Mouse (Mus musculus): Measurements from ENCODE around the gene Traf3ip1.

Gene Traf3ip1

DNA sequence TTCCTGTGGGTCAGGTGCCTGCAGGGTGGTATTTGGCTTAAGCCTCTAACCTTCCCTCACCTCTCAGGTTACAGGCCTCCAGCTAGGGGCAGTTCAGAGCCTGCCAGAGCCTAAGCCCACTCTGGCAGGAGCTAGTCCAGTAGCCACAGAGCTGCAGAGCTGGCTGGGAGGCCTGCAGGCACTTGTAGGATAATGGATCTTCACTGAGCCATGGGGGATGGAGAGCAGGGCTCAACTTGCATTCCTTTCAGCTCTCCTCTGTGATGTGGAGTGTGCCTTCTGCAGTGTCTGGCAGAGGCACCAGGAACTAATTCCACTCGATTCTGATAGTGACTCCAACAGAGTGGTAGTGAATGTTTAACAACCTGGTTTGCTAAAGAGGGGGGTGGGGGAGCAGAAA, 29.2 kb upstream of the Traf3ip1 start:
- 42% methylated on average over 1 of the region's 1 CpGs for WGBS

DNA sequence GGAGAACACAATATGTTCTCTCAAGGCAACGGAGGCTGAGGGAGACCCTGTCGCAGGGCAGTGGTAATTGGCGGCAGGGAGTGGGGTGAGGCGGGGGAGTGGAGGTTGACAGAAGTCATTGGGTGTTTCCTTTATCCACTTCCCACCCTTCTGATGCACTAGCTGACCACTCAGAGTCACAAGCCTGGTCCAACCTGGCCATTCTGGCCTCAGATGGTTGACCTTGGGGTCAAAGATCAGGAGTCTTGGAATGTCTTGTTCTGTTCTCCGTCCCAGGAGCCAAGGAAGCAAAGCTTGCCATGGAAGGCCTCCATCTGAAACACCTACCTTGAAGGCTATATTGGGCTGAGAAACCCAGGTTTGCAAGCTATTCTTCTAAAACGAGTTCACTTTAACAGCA, 28.3 kb upstream of the Traf3ip1 start:
- 92% methylated on average over 6 of the region's 6 CpGs for WGBS

- 84% methylated on average over 4 of the region's 4 CpGs for WGBS
Observed at GRCm38 (mm10) chr1:91469888-91470419, 24.5 kb upstream of the Traf3ip1 start.

DNA sequence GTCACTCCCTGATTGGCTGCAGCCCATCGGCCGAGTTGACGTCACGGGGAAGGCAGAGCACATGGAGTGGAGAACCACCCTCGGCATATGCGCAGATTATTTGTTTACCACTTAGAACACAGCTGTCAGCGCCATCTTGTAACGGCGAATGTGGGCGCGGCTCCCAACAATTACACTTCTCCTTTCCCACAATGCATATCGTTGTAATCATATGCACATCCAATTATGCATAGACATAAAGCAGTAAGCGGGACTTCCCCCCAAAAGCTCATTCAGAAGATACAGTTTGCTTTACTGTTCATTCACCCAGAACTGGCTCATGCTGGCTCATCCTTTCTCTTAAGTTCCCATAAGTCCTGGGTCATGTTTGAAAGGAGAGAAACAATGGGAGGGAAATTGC, 16.3 kb upstream of the Traf3ip1 start:
- 96% methylated on average over 13 of the region's 13 CpGs for WGBS

GRCm38 (mm10) chr1:91478958-91479357, 15.5 kb upstream of the Traf3ip1 start:
- 97% methylated on average over 1 of the region's 1 CpGs for WGBS

GRCm38 (mm10) chr1:91482616-91483211, 11.7 kb upstream of the Traf3ip1 start:
- 57% methylated on average over 7 of the region's 7 CpGs for WGBS

GRCm38 (mm10) chr1:91483304-91484010, 11.0 kb upstream of the Traf3ip1 start:
- 58% methylated on average over 10 of the region's 10 CpGs for WGBS

- WGBS = 69% methylated on average over 5 of the region's 5 CpGs
Observed at GRCm38 (mm10) chr1:91484011-91484346, 10.5 kb upstream of the Traf3ip1 start.

- WGBS = 80% methylated on average over 3 of the region's 3 CpGs
Observed at GRCm38 (mm10) chr1:91485422-91485821, 9.0 kb upstream of the Traf3ip1 start.

- WGBS = 89% methylated on average over 3 of the region's 3 CpGs
Observed at GRCm38 (mm10) chr1:91486165-91486564, 8.3 kb upstream of the Traf3ip1 start.

DNA sequence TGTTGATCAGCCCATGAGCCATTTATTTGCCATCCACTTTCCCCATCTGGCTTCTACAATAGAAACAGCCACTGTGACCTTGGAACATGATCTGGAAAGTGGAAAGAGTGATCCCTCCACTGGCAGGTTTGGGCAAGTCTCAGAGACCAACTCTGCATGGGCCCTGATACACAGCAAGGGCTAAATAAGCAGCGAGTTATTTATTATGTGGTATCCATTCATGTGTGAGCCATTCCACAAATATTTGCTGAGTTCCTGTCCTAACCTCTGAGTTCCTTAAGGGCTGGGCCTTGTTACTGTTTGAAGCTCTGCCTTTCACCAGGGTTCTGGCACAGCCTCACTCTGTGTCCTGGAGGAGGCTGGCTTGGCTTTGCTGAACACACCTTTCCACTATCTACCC, 4.1 kb upstream of the Traf3ip1 start:
- WGBS = 82% methylated on average over 1 of the region's 1 CpGs

GRCm38 (mm10) chr1:91492740-91493139, 1.7 kb upstream of the Traf3ip1 start:
- WGBS = 35% methylated on average over 2 of the region's 2 CpGs

GRCm38 (mm10) chr1:91493938-91494337, 509 bp upstream of the Traf3ip1 start:
- WGBS = 49% methylated on average over 3 of the region's 3 CpGs

GRCm38 (mm10) chr1:91495321-91495720, 874 bp downstream of the Traf3ip1 start:
- WGBS = 52% methylated on average over 5 of the region's 5 CpGs

- 90% methylated on average over 6 of the region's 6 CpGs for WGBS
Observed at GRCm38 (mm10) chr1:91498579-91498978, 4.1 kb downstream of the Traf3ip1 start.

DNA sequence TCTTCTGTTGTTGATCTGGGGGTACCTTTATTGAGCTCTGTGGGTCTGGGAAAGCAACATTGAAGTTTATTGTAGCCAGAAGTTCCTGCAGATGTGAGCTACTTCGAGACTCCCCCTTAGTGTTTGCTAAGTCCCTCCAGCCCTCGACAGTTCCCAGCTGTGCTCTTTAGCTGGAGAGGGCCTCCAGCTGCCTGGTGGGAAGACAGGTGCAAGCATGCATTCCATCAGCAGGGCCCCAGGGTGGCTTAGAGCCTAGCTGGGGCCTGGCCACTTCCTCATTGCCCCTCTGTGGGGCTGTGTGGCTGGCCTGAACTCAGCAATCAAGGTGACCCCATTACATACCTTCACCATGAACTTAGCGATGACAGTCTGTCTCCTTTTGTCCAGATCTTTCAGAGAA, 10.2 kb downstream of the Traf3ip1 start:
- WGBS = 71% methylated on average over 3 of the region's 3 CpGs

DNA sequence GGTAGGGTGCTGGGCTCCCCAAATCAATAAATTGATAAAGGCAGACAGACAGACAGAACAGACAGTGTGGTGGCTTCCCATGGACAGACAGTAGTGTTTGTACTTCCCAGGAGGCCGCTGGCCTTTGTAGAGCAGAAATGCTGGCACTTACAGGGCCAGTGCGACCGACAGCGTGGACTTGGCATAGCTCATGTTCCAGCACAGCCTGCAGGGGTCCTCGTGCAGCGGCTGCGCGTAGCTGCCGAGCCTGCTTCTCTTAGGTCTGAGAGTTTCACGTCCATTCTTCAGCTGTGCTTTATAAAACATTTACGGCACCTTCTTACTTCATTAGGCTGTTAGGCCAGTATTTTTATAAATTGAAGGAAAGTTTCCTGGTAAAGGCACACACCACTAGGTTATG, 20.5 kb downstream of the Traf3ip1 start:
- 79% methylated on average over 11 of the region's 11 CpGs for WGBS

DNA sequence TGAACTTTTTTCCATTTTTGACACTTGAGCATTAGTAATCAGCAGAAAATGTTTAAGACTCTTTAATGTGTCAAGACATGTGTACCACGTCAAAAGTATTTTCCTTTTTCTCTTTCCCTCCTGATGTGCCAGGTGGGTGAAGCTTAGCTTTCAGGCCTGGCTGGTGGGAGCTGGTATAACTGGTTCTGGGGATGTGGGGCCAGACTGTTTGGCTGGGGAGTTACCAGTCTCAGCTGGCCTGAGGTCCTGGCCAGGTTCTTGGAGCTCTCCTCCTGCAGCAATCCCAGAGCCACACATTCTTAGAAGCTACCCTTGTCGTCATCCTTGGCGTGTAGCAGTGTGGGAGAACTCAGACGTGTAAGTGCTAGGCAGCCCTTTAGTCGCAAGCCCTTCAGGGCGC, 21.2 kb downstream of the Traf3ip1 start:
- 91% methylated on average over 6 of the region's 6 CpGs for WGBS

GRCm38 (mm10) chr1:91523759-91524158, 29.3 kb downstream of the Traf3ip1 start:
- 12% methylated on average over 10 of the region's 10 CpGs for WGBS

GRCm38 (mm10) chr1:91525838-91526237, 31.4 kb downstream of the Traf3ip1 start:
- WGBS = 70% methylated on average over 14 of the region's 14 CpGs

- WGBS = 93% methylated on average over 9 of the region's 9 CpGs
Observed at GRCm38 (mm10) chr1:91530166-91530565, 35.7 kb downstream of the Traf3ip1 start.

DNA sequence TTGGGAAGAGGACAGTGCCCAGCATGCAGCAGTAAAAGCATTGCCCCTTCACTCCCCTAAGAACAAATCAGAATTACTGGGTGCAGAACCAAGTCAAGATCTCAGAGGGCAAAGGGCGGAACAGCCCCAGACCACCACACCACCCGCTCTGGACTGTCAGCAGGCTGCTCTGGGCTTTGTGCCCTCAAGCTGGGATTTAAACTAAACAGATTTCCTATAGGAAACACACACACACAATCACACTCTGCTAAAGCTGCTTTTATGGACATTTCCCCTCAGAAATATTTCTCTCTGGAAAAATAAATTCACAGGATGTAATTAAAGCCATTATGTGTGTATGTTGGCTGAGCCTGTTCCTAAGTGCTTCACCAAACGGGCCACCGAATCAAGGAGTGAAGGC, 37.8 kb downstream of the Traf3ip1 start:
- 80% methylated on average over 4 of the region's 4 CpGs for WGBS

DNA sequence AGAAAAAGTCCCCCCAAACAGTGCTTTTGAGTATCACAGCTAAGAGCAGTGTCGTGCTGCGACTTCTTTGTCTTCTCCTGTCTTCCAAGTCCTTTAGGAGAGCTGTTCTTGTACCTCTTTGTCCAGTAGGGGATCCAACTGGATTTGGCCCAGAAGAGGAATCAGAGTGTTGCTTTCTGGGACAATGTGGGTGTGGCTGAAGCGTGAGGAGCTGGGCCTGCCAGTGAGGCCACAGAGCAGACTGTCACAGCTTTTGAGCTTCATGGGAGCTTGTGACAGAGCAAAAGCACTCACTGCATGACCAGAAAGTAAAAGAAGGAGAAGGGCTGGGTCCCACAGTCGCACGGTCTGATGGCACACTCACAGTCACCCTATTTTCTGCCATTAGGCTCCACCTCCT, 38.4 kb downstream of the Traf3ip1 start:
- WGBS = 83% methylated on average over 5 of the region's 5 CpGs

GRCm38 (mm10) chr1:91533483-91533882, 39.0 kb downstream of the Traf3ip1 start:
- 69% methylated on average over 2 of the region's 2 CpGs for WGBS
